Mouse (Mus musculus): ENCODE measurements at regions not wholly inside any gene's neighbourhood (a gene's known extent, or its start where the extent isn't known, plus 50 kb on each side); places are given as distances from the start of the nearest gene placed in this dataset.

DNA sequence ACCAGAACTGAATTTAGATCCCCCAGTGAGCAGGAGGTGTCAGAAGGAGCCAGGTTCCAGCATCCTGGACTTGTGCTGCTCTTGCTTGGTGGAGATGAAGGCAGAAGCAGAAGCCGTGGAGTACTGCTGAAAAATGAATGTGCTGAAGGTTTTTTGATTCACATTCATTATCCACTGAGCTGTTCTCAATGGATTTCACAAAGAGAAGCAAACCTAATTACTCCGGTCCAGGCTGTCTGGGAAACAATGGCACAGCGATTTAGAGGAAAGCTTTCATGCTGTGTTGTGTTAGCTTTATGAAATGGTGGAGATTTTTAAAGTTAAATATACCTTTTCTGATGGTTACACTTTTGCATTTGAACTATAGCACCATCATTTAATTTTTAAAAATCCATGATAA is 535.3 kb upstream of the Adgrl3 start:
- DNase-seq, result no peak
- no peak overlapping the region for H3K4me3 ChIP-seq
- H3K27ac ChIP-seq, result no peak overlapping the region
- no peak for TF ChIP-seq CTCF (IDR thresholded peaks at IDR 0.05)
- intact Hi-C loops (cut with DNase I), result no loop called here

DNA sequence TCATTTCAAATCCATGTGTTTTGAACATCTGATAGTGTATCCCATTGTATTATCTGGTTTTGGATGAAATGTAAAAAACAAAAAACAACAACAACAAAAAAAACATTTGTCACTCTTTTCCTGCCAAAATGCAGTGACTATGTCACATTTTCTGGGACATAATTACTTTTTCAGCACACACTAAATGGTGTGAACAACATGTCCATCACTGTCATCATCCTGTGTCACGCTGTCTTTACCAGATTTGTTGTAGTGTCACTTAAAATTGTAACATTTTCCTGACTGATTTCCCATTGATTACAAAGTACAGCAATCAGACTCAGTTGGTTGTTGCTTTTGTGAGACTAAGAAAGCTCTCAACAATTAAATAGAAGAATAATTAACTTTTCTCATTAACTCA is 531.6 kb upstream of the Adgrl3 start:
- no peak overlapping the region for H3K27ac ChIP-seq
- no peak overlapping the region for H3K4me3 ChIP-seq
- TF ChIP-seq CTCF (IDR thresholded peaks at IDR 0.05), result no peak
- DNase-seq, result no peak
- intact Hi-C loops (cut with DNase I), result no loop called here

DNA sequence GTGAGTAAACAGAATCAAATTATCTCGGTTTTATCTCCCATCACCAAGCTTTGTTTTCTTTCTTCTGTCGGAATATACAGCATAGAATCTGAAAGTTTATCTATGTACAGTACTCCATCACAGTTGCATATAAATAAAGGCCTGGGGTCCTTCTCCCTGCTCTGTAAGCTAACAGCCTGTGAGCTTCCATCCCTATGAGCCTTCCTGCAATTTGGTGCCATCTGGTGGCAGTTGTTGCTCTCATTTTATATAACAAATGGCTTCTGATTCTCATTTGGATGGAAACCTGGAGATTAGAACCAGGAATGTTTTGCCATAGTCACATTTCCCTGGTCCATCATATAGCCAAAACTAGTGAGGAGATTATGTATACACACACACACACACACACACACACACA is 511.3 kb upstream of the Adgrl3 start:
- no peak for TF ChIP-seq CTCF (IDR thresholded peaks at IDR 0.05)
- no peak overlapping the region for H3K4me3 ChIP-seq
- H3K27ac ChIP-seq, result no peak overlapping the region
- intact Hi-C loops (cut with DNase I), result no loop called here
- no peak for DNase-seq

DNA sequence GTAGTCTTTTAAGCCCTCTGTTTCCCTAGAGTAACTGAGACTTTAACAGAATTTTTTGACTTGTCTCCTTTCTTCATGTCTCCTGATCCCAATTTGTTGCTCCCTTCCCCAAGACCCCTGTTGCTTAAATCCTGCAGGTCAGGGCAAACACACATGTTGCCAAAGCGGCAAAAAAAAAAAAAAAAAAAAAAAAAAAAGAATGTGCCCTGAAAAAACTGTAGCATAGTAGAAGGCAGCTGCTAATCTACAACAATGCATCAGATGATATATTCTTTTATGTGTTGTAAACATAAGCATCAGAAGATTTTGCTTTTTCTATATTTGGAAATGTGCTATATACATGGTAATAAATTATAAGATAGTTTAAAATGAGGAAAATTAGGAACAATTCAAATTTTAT is 479.9 kb upstream of the Adgrl3 start:
- no peak for DNase-seq
- no peak overlapping the region for H3K4me3 ChIP-seq
- no peak for TF ChIP-seq CTCF (IDR thresholded peaks at IDR 0.05)
- intact Hi-C loops (cut with DNase I), result no loop called here
- H3K27ac ChIP-seq, result no peak overlapping the region

DNA sequence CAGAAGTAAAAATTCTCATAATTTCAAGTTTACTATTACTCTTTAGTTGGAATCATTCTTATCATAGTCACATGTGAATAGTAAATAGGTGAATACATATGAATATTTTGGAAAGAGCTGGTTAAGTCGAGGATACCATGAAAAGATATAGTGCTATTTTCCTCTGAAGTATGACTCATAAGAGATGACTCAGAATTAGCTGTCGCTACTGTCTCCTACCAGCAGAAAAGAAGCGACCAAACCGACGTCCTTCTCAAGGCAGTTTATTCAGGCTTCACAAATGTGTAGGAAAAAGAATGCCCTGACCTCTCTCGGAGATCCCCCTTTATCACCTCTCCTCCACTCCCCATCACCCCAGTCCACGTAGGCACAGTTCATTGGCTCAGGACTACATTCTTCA is 468.3 kb upstream of the Adgrl3 start:
- TF ChIP-seq CTCF (IDR thresholded peaks at IDR 0.05), result no peak
- Histone ChIP-seq H3K27ac (no peak overlapping the region), H3K4me3 (no peak overlapping the region)
- no peak for DNase-seq
- intact Hi-C loops (cut with DNase I), result no loop called here

DNA sequence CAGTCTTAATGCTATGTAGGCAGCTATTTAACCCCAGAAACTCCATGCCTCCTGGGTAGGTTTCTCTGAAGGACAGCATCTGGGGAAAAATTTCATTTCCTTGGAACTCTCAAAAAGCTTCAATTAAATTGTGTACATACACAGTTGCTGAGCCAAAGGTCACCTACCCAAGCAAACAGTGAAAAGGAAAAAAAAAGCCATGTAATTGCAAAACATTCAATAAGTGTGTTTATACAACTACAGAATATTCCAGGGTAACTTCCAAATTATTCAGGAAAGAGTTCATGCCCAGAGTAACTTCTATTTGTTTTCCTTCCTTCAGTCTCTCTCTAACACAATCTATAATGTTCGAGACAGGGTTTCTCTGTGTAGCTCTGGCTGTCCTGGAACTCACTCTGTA is 441.2 kb upstream of the Adgrl3 start:
- Histone ChIP-seq H3K27ac (no peak overlapping the region), H3K4me3 (no peak overlapping the region)
- intact Hi-C loops (cut with DNase I), result no loop called here
- TF ChIP-seq CTCF (IDR thresholded peaks at IDR 0.05), result no peak
- no peak for DNase-seq

DNA sequence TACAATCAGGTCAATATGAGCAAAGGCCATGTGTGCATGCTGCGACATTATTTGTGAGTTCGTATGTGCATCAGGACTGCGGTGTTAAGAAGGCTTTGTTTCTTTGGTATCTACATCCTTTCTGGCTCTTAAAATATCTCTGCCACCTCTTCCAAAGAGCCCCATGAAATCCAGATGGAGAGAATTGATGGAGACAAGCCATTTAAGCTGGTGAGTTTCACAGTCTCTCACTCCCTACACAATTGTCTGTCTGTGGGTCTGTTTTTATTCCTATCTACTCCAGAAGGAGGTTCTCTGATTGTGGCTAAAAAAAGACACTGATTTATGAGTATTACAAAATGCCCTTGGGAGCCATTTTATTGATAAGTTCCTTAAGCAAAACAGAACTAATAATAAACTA is 408.4 kb upstream of the Adgrl3 start:
- DNase-seq, result no peak
- intact Hi-C loops (cut with DNase I), result no loop called here
- TF ChIP-seq CTCF (IDR thresholded peaks at IDR 0.05), result no peak
- H3K4me3 ChIP-seq, result no peak overlapping the region
- no peak overlapping the region for H3K27ac ChIP-seq

DNA sequence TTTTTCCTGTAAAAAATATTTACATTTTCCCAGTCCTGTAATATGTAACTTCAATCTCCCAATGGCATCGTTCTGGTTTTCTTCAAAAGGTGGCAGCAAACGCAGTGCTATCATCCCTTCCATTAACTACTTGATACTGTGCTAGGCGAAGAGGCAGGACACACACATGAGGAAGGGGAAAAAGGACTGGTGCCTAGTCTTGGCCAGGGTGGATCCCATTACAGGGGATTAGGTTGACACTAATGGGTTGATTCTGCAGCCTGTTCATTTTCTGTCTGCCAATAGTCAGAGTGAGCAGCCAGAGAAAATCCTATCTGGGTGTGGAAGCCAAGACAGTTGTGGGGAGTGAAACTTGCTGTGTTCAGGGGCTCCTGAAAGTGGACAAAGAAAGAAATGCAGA is 392.7 kb upstream of the Adgrl3 start:
- intact Hi-C loops (cut with DNase I), result no loop called here
- no peak for TF ChIP-seq CTCF (IDR thresholded peaks at IDR 0.05)
- no peak for DNase-seq
- Histone ChIP-seq H3K4me3 (no peak overlapping the region), H3K27ac (no peak overlapping the region)

DNA sequence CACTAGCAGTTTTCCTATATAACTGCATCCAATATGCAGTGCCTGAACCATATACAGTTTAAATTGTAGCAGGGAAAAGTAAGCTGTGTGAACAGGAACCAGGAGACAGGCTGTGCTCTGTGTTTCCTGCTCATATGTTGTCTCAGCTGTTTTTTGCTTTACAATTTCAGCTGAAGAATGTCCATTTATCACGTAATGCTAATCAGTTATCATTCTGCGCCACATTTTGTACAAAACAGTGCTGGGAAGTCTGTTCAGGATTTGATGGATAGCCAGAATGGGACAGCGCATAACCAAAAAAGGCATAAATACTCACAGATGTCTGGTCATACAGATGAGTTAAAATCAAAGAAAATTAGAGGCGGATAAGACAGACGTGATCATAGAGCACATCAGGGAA is 360.9 kb upstream of the Adgrl3 start:
- H3K27ac ChIP-seq, result no peak overlapping the region
- intact Hi-C loops (cut with DNase I), result no loop called here
- no peak for TF ChIP-seq CTCF (IDR thresholded peaks at IDR 0.05)
- DNase-seq, result no peak
- H3K4me3 ChIP-seq, result no peak overlapping the region

DNA sequence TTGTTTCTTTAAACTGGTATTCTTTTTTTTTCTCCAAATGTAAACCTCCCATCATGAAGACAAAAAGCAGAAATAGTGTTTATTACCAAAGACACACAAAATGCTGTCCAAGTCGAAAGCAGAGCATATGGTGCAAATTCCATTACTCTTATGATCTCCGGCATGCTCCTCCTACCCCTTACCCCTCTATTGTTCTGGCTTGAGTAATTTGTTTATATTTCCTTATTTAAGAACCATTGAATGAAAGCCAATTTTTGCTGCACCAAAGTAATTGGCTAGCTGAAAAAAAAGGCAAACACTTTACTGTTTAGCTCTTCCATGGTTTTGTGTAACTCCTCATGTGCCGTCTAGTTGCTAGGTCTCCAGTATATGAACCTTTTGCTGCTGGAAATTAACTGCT is 360.4 kb upstream of the Adgrl3 start:
- DNase-seq, result no peak
- intact Hi-C loops (cut with DNase I), result no loop called here
- Histone ChIP-seq H3K27ac (no peak overlapping the region), H3K4me3 (no peak overlapping the region)
- TF ChIP-seq CTCF (IDR thresholded peaks at IDR 0.05), result no peak

DNA sequence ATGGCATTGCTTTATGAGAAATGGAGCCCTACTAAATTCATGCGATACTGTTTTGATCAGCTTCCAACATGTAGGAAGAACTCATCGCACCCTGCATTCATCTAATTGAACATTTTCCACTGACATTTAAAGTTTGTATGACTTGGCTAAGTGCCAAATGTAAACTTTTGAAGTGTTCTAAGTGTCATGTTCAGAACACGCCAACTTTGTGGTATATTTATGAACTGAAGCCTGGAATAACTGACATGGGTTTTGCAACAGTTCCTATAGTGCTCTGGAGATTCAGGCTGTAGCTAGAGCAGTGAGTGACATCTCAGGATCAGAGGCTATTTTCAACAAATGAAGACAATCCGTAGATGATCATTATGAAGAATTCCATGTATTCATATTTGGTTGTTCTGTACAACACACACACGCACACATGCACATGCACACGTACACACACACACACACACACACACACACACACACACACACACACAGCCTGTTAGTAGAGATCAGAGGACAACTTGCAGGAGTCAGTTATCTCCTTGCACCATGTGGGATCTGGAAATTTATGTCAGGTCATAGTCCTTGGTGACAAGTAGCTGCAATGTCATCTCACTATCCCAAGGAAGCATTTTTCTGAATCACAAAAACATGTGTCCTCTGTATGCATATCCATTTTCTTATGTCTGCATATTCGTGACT is 349.5 kb upstream of the Adgrl3 start:
- intact Hi-C loops (cut with DNase I), result no loop called here

DNA sequence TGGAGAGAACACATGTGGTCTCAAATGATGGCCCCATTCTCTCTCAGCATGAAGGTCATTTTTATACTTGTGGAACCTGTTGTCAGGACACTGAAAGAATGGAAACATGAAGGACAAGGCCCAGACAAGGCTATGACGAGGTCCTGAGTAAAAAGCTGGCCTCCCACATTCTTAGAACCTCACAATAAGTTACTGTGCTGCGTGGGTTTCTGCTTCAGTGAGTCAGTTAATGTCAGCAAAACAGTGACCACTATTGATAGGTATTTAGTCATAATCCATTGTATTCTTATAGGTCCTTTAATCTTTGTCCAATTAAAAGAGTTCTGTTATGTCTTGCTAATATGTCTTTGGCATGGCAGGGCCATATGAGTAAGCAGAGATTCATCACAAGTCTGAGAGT is 336.5 kb upstream of the Adgrl3 start:
- intact Hi-C loops (cut with DNase I), result no loop called here
- DNase-seq, result no peak
- no peak for TF ChIP-seq CTCF (IDR thresholded peaks at IDR 0.05)
- Histone ChIP-seq H3K4me3 (no peak overlapping the region), H3K27ac (no peak overlapping the region)

More for the DNA sequence above, 349.5 kb upstream of the Adgrl3 start:
- no peak overlapping the region for H3K27ac ChIP-seq
- no peak for TF ChIP-seq CTCF (IDR thresholded peaks at IDR 0.05)
- DNase-seq, result no peak
- H3K4me3 ChIP-seq, result no peak overlapping the region

DNA sequence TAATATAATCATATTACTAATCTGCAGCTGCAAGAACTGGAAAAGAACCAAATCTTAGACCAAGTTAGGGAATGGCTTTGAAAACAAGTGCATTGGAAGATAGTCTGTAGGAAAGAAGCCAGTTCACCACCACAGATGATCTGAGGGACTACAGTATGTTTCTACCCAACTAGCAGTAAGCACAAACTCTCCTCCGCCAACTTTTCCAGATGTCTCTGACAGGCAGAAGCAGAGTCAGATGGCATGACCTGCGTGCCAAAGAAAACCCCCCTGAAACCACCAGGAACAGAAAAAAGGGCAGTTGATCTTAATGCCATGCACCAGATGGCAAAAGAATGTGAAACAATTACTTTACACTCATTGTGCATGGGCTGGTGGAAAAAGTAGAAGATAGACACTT is 319.1 kb upstream of the Adgrl3 start:
- TF ChIP-seq CTCF (IDR thresholded peaks at IDR 0.05), result no peak
- Histone ChIP-seq H3K4me3 (no peak overlapping the region), H3K27ac (no peak overlapping the region)
- no peak for DNase-seq
- intact Hi-C loops (cut with DNase I), result no loop called here

DNA sequence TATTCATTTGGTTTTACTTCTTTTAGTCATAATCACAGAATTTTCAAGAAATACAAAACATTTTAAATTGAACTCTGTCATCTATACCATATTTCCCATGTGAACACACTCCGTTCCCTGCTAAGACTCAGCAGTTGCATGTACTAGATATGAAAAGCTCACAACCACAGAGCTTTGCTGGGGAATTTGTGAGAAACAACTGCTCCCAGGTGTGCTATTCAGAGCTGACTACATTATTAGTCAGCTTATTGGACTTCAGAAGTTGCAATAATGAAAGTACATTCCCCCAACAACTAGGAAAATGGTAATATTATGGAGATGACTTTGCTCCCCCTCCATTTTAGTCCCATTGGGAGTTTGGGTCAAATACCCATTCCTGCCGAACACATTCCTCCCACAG is 315.2 kb upstream of the Adgrl3 start:
- no peak for TF ChIP-seq CTCF (IDR thresholded peaks at IDR 0.05)
- intact Hi-C loops (cut with DNase I), result no loop called here
- no peak for DNase-seq
- Histone ChIP-seq H3K4me3 (no peak overlapping the region), H3K27ac (no peak overlapping the region)

Measured in gastrocnemius, adult 2 months (tissue).